Mouse (Mus musculus) right cerebral cortex, adult 18-20 months (tissue): Measurements from ENCODE around the gene Tfrc.

Experiments
- DNase-seq: peaks from one replicate; pipeline ENCODE4 v3.0.0; 2022; ENCODE audit warnings: mixed read lengths

Gene Tfrc

DNA sequence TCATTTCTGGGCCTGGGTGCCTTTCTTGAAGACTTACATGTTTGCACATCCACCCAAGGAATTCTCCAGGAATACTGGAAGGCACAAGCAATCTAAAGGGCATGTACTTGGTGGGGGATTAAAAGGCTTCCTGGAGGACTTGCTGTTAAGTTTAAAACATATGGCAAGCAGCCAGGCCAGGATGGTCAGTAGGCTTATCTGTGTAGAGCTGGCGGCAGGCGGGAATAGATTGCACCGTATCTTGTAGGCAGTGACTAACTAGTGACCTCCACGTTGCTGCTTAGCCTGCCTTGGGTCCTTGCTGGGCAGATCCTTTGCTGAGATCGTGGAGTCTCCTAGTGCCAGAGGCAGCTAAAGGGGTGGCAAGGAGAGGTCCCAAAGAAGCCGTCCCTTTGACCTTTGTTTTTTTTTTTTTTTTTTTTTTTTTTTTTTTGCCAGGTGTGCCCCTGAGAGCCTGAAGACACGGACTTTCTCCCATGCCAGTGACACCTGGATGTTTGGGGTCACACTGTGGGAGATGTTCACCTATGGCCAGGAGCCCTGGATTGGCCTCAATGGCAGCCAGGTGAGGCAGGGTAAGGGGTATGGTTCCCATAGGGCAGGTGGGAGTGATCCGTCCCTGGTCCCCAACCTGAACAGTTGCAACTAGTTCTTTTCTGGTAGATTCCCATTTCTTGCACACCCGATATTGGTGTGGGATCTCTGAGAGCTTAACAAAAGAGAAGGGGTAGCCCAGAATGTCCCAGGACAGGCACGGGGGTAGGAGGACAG, 61.8 kb downstream of the Tfrc start:
- no peak for DNase-seq

- DNase-seq, result no peak
Observed at GRCm38 (mm10) chr16:32671206-32671887, 62.6 kb downstream of the Tfrc start.

DNA sequence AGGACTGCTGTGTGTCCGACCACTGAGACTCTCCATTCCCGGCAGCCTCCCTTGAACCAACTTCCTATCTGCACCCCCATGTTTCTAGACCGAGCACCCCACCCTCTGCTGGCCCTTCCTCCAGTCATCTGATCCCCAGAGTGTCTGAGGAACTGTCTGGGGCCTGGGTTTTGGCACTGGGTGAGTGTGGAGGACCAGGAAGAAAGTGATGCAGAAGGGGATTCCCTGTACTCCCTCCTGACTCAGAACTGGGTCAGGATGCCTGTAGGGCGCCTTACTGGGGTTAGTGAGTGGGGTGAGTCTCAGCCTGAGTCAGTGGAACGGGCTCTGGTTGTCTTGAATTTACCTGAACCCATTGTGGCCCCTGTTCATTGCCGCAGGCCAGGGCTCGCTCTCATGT, 63.5 kb downstream of the Tfrc start:
- no peak for DNase-seq

DNA sequence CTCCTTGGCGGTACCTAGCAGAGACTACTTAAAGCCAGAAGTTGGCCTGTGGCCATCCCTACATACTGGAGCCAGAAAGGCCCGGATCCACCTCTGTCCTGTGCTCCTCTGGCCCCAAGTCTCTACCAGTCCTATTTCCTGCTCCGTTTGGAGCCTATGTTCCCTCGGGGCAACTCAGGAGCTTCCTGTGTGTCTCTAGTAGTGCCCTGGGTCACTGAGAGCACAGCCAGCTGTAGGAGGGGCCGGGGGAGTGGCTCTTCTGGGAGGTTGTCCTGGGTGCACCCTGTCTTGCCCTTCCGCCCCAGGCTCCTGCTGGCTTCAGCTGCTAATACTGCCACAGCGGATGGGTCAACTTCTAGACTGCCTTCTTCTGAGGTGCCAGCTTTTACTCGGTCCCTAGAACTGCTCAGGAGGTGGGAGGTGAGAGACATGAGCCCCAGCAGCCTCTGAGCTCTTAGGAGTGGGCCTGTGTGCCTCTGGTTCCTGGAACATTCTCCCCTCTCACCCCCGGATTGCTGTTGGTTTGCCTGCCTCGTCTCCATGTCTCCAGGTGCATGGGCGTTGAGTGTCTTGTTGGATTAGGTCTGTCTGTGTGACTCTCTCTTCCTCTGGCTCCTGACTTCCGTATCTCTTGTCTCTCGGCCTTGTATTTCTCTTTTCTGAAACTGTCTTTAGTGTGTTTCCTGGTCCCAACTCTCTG, 64.3 kb downstream of the Tfrc start:
- peak; percentile 63 for DNase-seq

DNA sequence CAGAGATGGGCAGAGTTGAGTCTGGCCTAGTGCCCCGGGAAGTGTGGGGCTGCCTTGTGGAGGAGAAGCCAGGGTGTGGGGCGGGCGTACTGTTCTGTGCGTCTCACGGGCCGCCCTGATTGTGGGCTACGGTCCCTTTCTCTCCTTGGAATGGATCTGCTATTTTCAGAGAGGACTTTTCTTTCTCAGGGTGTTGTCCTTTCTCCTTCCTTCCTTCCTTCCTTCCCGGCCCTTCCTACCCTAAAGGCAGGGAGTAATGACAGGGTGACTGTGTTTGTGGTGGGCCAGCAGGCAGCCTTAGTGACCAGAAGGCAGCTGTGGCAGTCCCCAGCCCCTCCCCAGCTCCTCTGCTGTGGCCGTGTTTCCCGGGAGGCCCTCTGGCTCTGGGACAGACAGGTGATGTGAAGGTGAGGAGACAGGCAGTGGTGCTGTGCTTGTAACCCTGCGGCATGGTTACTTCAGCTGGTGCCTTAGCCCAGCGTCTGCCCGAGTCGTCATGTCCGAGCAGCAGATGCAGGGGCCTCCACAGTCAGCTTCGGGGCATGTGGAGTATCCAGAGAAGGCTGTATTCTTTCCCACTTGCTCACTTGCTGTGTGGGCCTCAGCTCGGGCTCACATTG, 65.5 kb downstream of the Tfrc start:
- DNase-seq, result no peak

- DNase-seq, result no peak
Observed at GRCm38 (mm10) chr16:32677040-32677700, 68.5 kb downstream of the Tfrc start.

GRCm38 (mm10) chr16:32677903-32678302, 69.2 kb downstream of the Tfrc start:
- DNase-seq, result no peak

- DNase-seq, result no peak
Observed at GRCm38 (mm10) chr16:32678812-32679211, 70.1 kb downstream of the Tfrc start.

DNA sequence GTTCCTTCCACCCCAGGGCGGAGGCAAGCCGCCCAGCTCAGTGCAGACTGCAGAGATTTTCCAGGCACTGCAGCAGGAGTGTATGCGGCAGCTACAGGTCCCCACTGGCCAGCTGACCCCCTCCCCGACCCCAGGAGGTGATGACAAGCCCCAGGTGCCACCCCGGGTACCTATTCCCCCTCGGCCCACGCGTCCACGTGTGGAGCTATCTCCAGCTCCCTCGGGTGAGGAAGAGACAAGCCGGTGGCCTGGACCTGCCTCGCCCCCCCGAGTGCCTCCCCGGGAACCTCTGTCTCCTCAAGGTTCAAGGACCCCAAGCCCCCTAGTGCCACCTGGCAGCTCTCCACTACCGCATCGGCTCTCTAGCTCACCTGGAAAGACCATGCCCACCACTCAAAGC, 71.3 kb downstream of the Tfrc start:
- no peak for DNase-seq

DNA sequence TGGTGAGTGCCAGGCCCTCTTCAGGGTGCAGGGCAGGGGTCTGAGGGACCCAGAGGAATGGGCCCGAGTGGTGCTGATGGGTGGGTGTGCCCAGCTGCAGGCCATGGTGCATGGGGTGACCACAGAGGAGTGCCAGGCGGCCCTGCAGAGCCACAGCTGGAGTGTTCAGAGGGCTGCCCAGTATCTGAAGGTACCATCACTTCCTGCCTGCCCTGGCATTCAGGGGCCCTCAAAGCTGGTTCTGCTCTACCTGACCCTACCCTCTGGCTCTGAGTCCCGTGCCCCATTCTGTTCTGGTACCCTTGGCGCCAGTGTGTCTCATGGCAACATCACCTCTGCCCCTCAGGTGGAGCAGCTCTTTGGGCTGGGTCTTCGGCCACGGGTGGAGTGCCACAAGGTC, 72.1 kb downstream of the Tfrc start:
- DNase-seq, result no peak

DNA sequence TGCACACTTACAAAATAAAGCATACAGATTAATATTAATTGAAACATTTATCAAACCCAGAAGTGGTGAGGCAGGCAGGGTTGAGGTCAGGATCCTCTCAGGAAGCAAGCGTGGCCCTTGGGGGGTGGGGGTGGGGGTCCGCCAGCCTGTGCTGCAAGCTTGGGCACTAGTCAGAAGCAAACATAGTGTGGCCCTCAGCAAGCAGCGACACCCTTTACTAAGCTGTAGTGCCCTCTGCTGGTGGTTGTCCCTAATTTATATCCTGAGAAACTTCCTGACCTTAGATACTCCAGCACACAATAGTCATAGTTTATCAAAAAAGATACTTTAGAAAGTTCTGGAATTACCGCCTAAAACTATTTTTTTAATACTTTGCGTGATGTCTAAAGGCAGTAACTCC, 73.5 kb downstream of the Tfrc start:
- DNase-seq, result peak; percentile 65
